Mouse (Mus musculus): ENCODE measurements at regions not wholly inside any gene's neighbourhood (a gene's known extent, or its start where the extent isn't known, plus 50 kb on each side); places are given as distances from the start of the nearest gene placed in this dataset.
"Not testable (repeated sequence)": the region's sequence is repeated elsewhere in the genome, so short reads cannot be mapped to it uniquely, and the experiment has no call there.

DNA sequence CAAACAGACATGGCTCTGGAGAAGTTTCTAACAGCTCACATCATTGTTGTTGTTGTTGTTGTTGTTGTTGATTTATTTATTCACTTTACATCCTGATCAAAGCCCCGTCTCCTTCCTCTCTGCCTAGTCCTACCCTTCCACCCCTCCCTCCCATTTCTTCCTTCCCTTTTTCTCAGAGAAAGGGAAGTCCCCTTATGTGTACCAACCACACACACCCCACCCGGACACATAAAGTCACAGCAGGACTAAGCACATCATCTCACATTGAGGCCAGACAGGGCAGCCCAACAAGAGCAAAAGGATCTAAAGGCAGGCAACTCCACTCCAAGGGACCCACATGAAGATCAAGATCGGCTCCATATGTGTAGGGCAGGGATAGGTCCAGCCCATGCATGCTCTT lies 130.1 kb upstream of the Cdyl start:
- intact Hi-C loops (cut with DNase I; ENCODE audit: low total_unique reads), result no loop called here
- DNase-seq, result no peak

DNA sequence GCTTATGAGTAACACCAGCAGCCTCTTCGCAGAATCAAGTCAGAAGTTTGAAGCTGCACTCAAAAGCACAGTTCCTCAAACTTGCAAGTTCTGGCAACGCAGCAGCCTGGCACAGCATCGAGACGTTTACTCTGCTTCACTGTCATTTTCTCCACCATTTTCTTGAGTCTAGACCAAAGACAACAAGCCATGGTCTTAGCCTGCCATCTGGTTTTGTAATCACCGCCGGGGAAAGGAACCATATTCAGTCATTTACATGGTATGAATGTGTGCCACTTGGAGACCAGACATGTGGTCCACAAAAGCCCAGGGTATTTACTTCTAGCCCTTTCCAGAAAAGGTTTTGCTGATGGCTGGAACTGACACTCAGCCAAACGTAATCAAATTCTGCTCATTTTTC lies 122.5 kb upstream of the Cdyl start:
- intact Hi-C loops (cut with DNase I; ENCODE audit: low total_unique reads), result no loop called here
- peak; percentile 7 for DNase-seq

DNA sequence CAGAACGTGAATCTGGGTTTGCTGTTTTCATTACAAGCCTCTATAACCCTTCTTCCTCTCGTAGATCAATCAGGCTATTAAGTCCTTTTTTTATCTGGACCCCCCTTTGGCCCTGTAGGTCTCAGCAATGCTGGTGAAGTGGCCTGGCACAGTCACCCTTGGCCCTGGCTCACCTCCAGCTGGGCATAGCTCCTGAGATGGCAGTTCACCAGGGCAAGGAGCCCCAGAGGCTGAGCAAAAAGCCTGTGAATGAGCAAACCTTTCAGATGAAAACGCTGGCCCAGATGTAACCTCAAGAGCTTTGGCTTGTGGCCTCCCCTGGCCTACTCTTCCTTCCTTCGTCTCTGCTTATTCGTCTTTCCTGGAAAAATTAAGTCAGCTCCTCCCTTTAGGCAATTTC lies 121.7 kb upstream of the Cdyl start:
- peak; percentile 23 for DNase-seq
- intact Hi-C loops (cut with DNase I; ENCODE audit: low total_unique reads), result no loop called here

DNA sequence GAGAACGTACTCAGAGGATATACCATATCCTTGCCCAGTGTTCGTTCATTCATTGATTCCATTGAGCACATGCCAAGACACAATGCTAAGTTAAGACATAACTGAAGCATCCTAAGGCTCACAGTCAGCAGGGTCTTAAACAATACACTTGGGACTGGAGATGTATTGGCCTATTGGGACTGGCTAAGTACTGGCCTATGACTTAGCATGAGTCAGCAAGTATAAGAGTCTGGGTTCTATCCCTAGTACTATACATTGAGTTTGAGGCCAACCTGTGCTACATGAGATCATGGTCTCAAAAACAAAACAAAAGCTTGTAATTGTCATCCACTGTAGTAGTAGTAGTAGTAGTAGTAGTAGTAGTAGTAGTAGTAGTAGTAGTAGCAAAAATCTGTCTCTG lies 119.2 kb upstream of the Cdyl start:
- intact Hi-C loops (cut with DNase I; ENCODE audit: low total_unique reads), result no loop called here

DNA sequence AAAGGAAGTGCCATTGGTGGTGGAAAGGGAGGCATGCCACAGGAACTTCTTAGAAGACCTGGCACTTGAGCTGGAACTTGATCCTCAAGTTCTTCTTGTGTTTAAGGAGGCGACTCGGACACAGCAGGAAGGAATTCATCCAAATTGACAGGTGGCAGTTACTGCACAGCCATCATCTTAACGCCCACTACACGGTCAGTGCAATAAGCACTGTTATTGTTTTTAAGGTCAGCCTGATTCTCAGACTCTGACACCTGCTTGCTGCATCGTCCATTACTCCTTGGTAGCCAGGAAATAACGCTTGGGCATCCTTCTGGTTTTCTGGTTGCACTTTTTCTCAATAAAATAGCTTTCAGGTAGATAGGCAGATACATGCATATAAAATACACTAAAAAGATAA lies 118.6 kb upstream of the Cdyl start:
- intact Hi-C loops (cut with DNase I; ENCODE audit: low total_unique reads), result no loop called here

More for the DNA sequence above, 119.2 kb upstream of the Cdyl start:
- DNase-seq, result no peak

DNA sequence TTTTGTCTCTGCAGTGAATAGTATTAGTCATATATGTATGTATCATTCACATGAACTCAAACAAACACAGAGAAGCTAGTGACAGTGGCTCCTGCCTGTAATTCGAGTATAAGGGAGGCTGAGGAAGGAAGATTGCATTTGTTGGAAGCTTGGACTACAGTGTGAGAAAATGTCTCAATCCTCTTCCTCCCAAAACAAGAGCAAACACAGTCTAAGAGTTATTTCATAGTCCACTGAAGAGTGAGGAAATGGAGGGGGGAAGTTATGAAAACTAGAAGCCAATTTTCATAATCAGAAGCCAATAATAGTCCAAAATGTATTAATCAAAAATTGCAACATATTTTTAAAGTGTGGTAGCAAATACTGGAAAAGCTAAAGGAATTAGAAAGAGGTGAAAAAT lies 95.6 kb upstream of the Cdyl start:
- intact Hi-C loops (cut with DNase I; ENCODE audit: low total_unique reads), result no loop called here
- DNase-seq, result no peak

More for the DNA sequence above, 118.6 kb upstream of the Cdyl start:
- no peak for DNase-seq

DNA sequence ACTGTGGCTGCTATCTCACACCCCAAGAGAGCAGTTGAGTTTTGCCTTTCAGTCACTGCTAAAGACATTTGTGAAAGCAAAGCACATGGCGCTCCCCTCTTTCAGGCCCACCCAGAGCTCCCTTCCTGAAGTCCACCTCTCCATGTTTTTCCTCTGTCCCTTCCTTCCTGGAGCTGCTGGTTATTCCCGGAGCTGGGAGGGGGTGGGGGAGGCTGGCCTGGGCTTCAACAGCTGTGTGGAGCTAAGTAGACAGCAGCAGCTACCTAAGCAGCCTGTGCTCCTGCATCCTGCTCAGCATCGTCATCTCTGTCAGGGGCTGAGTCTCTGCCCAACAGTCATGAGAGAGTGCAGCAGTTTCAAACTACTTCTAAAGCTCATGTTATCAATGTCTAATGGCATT lies 78.0 kb upstream of the Cdyl start:
- intact Hi-C loops (cut with DNase I; ENCODE audit: low total_unique reads), result no loop called here
- DNase-seq, result peak; percentile 34

DNA sequence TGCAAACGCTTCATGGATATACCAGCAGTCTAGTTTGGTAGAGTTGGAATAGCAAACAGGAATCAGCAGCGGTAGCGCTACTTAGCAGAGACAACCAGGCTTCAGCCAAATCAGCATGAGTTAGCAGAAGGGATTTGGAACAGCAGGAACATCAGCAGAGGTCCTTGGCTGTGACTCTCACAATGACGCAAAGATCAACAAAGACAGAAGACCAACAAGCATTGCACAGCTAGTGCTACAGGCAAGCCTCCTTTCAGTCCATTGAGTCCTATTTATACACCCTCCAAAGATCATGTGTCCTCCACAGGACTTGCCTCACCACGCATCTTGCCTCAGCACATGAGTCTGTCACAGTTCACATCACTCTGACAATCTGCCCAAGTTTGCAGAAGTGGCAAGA lies 61.6 kb upstream of the Cdyl start:
- intact Hi-C loops (cut with DNase I; ENCODE audit: low total_unique reads), result no loop called here
- DNase-seq, result no peak

DNA sequence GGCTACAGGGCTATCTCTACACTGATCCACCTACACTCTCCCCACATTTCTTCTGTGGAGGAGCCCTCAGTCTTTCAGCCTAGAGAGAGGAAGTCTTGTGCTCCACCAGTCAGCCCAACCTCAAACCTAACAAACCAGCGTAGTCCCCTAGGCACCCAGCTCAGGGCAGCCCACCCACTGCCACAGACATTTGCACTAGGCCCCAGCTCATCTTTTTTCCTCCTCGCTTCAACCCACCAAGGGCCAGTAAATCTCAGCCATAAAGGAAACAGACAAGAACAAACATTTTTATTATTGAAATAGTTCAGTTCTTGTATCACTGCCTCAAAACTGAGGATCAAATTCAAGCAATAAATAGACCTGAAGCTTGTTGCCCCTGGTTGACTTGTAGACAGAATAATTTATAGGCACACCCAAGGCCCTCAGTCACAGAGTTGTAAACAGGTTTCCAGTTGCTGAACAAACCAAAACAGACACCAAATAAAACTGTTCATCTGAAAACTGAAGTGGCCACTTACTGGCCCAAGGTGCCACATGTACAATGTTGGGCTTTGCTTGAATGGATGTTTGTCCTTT lies 58.0 kb upstream of the Cdyl start:
- intact Hi-C loops (cut with DNase I; ENCODE audit: low total_unique reads), result no loop called here
- no peak for DNase-seq

DNA sequence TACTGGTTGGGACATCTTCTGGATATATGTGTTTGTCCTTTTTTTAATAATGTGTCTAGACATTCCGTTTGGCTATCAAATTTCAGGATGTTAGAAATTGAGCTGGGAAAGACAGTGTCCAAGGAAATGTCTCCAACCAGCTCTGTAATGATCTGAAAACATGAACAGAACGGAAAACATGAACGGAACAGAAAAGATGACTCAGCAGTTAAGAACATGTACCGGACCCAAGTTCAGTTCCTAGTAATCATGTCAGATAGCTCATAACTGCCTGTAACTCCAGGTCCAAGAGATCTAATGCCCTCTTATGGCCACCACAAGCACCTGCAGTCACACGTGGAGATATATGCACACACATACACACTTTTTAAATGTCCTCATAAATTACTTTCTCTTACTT lies 56.6 kb upstream of the Cdyl start:
- DNase-seq, result no peak
- intact Hi-C loops (cut with DNase I; ENCODE audit: low total_unique reads), result no loop called here

DNA sequence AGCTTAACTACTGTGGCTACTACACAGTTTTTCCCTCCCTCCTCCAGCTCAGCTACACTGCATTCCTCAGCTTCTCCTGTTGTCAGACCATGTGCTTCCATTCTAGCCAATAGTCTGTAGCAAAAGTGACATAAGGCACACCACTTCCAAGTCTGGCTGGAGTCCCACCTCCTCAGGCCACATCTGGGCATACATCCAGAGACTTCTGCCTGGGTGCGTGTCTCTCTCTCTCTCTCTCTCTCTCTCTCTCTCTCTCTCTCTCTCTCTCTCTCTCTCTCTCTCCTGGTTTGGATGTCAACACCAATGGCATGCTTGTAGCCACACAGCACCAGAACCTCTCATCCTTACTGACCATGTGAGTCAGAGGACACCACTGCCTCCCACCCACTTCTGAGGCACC lies 55.6 kb upstream of the Cdyl start:
- peak; percentile 59 for DNase-seq
- intact Hi-C loops (cut with DNase I; ENCODE audit: low total_unique reads), result no loop called here

DNA sequence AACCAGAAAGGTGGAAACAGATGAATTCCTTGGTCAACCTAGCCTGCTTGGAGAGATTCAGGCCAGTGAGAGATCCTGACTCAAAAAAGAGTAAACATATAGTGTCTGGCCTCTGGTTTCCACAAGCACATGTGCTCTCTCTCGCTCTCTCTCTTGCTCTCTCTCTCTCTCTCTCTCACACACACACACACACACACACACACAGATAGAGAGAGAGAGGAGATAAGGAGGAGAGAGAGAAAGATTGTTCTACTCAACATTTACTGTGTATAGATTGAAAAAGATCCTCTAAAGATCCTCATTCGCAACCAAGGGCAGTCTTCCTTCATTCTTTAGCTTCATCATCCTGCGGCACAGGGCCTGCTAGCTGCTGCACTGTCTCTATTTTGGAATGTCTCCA lies 54.9 kb upstream of the Cdyl start:
- DNase-seq, result no peak
- intact Hi-C loops (cut with DNase I; ENCODE audit: low total_unique reads), result no loop called here

DNA sequence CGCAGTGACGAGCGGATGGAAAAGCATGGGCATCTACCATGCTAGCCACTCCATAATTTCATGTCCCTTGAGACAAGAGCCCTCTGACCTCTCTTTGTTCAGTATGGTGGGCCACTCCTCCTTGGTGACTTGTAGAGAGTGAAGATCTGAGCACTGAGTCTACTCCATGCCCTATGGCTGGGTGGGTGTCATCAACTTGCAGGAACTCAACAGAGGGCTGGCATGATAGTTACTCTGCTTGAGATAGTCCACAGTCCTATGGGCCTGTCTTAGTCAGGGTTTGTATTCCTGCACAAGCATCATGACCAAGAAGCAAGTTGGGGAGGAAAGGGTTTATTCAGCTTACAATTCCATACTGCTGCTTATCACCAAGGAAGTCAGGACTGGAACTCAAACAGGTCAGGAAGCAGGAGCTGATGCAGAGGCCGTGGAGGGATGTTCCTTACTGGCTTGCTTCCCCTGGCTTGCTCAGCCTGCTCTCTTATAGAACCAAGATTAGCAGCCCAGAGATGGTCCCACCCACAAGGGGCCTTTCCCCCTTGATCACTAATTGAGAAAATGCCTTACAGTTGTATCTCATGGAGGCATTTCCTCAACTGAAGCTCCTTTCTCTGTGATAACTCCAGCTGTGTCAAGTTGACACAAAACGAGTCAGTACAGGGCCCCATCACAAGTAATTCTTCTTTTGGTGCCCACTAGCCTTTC lies 52.6 kb upstream of the Cdyl start:
- DNase-seq; intact Hi-C loops (cut with DNase I; ENCODE audit: low total_unique reads): not testable (repeated sequence)

DNA sequence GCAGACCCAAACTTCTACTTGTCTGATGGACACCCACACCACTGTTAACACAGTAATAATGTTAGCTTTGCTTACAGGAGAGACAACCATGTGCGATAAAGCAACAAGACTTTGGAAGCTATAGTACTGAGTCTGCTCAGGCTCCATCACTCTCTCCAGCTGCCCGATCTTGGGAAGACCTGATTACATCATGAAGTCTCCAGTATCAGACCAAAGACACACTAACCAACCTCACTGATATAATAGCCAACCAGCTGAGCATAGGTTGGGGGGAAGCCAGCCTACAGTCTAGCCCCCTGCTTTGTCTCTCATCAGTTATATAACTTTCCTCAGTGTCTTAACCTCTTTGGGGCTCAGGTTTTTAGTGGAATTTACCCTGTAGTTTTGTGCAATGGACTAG lies 51.9 kb upstream of the Cdyl start:
- no peak for DNase-seq
- intact Hi-C loops (cut with DNase I; ENCODE audit: low total_unique reads), result no loop called here
